Mouse (Mus musculus): Measurements from ENCODE around the gene Ccl21a. TPM values are rescaled to one million over a fixed set of nuclear protein-coding genes. Genes with fewer than 3 reads are reported as not detected.
"Not testable (repeated sequence)": the region's sequence is repeated elsewhere in the genome, so short reads cannot be mapped to it uniquely, and the experiment has no call there.

Gene Ccl21a
- total RNA-seq (2021), result not detected

GRCm38 (mm10) chr4:42773893-42774292, at the start of gene Ccl21a:
Gene Ccl21a, minus strand, starts transcription at chr4:42773993.
- intact Hi-C loops (cut with DNase I); DNase-seq (ENCODE audit: extremely low spot score in 1 of 2, low spot score in 2 of 2): not testable (repeated sequence)

GRCm38 (mm10) chr4:42756477-42756876, 17.3 kb downstream of the Ccl21a start, which contains the start of gene Ccl19:
Gene Ccl19, minus strand, starts transcription at chr4:42756577.
- intact Hi-C loops (cut with DNase I); DNase-seq (ENCODE audit: extremely low spot score in 1 of 2, low spot score in 2 of 2): not testable (repeated sequence)

- DNase-seq (ENCODE audit: extremely low spot score in 1 of 2, low spot score in 2 of 2); intact Hi-C loops (cut with DNase I): not testable (repeated sequence)
These were observed 38.5 kb downstream of the Ccl21a start, which contains the start of gene 4930578G10Rik for GRCm38 (mm10) chr4:42735245-42735644. Gene 4930578G10Rik, plus strand, starts transcription at chr4:42735545.

Other genes with a start within 250 kb of the Ccl21a start
- 1 to 10 TPM in 1 of 2 experiments, not detected in 1; 1.4 TPM for gene Fam205a2, start 245.8 kb downstream of the Ccl21a start, total RNA-seq (2021)
- gene Gm10591, start 161.8 kb downstream of the Ccl21a start, total RNA-seq (2021), result not detected
- gene Gm2564, start 144.3 kb downstream of the Ccl21a start, total RNA-seq (2021), result 10 to 100 TPM; 10.2 to 11.6 TPM
- gene Ccl27b, start 118.7 kb downstream of the Ccl21a start, total RNA-seq (2021), result 10 to 100 TPM in 1 of 2 experiments, 1 to 10 TPM in 1; 4.2 to 11.3 TPM
- not detected for gene Il11ra2, start 112.1 kb downstream of the Ccl21a start, total RNA-seq (2021)
- gene 4930578G10Rik, start 38.4 kb downstream of the Ccl21a start, total RNA-seq (2021), result 1 to 10 TPM; 1.3 to 2.6 TPM
- gene Ccl19, start 17.4 kb downstream of the Ccl21a start, total RNA-seq (2021), result 1 to 10 TPM in 1 of 2 experiments, under 1 TPM in 1; 0.90 to 1.2 TPM
- gene Fam205a1, start 79.9 kb upstream of the Ccl21a start, total RNA-seq (2021), result under 1 TPM in 1 of 2 experiments, not detected in 1; 0.34 TPM
- 1 to 10 TPM; 2.4 to 2.5 TPM for gene Gm12394, start 82.8 kb upstream of the Ccl21a start, total RNA-seq (2021)
- 1 to 10 TPM; 1.2 to 1.4 TPM for gene Fam205c, start 100.2 kb upstream of the Ccl21a start, total RNA-seq (2021)
- gene Phf24, start 142.7 kb upstream of the Ccl21a start, total RNA-seq (2021), result 100 to 1,000 TPM; 283 to 300 TPM
- 100 to 1,000 TPM; 179 to 193 TPM for gene Dnajb5, start 175.8 kb upstream of the Ccl21a start, total RNA-seq (2021)
- not detected for gene 1700022I11Rik, start 195.6 kb upstream of the Ccl21a start, total RNA-seq (2021)
- gene Vcp, start 226.5 kb upstream of the Ccl21a start, total RNA-seq (2021), result 100 to 1,000 TPM; 270 to 280 TPM
- gene Fancg, start 236.5 kb upstream of the Ccl21a start, total RNA-seq (2021), result 10 to 100 TPM in 1 of 2 experiments, 1 to 10 TPM in 1; 8.4 to 10.8 TPM

Measured in left cerebral cortex, postnatal 10 days (tissue).